14 mouse cellular contexts compared by ENCODE assay signal in genomic region chr3:58783602-58784218, GRCm38 (mm10). TPM values are rescaled to one million over a fixed set of nuclear protein-coding genes. Genes with fewer than 3 reads are reported as not detected.
A peak's percentile ranks its signal among the peaks of the same experiment; 100 is the strongest.
DNase-seq lines count a peak whose midpoint lies in the region; ATAC-seq and TF ChIP-seq lines count a peak whose summit lies in the region.
"Had no signal": no experiment of that assay in that cellular context is flagged by ENCODE, and none has a peak within 500 bp of the region (broad histone marks: within the 10 kb centered on the region; RNA-seq: fewer than 3 reads in every experiment).

No protein-coding gene starts in this region.

- H3K36me3 ChIP-seq in kidney, adult 2 months (ENCODE audit: control insufficient read depth, insufficient read depth, low read length) = no peaks in the 10 kb centered on the region
- no peaks in the 10 kb centered on the region for H3K36me3 ChIP-seq in forebrain, embryonic 14.5 days (ENCODE audit: control insufficient read depth, insufficient read depth, low read length)
- H3K36me3 ChIP-seq in lung, postnatal 0 days (ENCODE audit: insufficient read depth, low read length) = no peaks in the 10 kb centered on the region
- H3K36me3 ChIP-seq: G1E had no signal

- H3K4me2 ChIP-seq in forebrain, embryonic 14.5 days (ENCODE audit: low read length) = no peak overlapping the region
- H3K4me2 ChIP-seq in lung, postnatal 0 days (replicated peaks; ENCODE audit: low read depth, low read length) = no peak overlapping the region

- ATAC-seq in forebrain, embryonic 14.5 days = 0 out of 2 replicates have a peak, but pooled peaks have one; percentile 8
- peak; percentile 25 for ATAC-seq in lung, postnatal 0 days
- ATAC-seq in erythroblast, adult 5-6 weeks (replicated peaks; ENCODE audit: low FRiP score, poor library complexity, severe bottlenecking) = no peak
- ATAC-seq: liver, postnatal 0 days had no signal

- peaks cover 2% of the 10 kb centered on the region; the same call in 1 of the 2 replicates for H3K4me1 ChIP-seq in kidney, adult 2 months (ENCODE audit: control insufficient read depth, insufficient read depth, low read length)
- H3K4me1 ChIP-seq in forebrain, embryonic 14.5 days (ENCODE audit: control insufficient read depth, insufficient read depth, low read length) = no peaks in the 10 kb centered on the region
- H3K4me1 ChIP-seq in lung, postnatal 0 days (ENCODE audit: insufficient read depth, low read depth, low read length) = no peaks in the 10 kb centered on the region

- no peaks in the 10 kb centered on the region for H3K27me3 ChIP-seq in kidney, adult 2 months (replicated peaks; ENCODE audit: control insufficient read depth, insufficient read depth, low read length)
- no peaks in the 10 kb centered on the region for H3K27me3 ChIP-seq in forebrain, embryonic 14.5 days (replicated peaks; ENCODE audit: control insufficient read depth, insufficient read depth, low read length)
- no peaks in the 10 kb centered on the region for H3K27me3 ChIP-seq in lung, postnatal 0 days (replicated peaks; ENCODE audit: insufficient read depth, low read length)

- DNase-seq in kidney, adult 11 months = peak; percentile 16
- DNase-seq in kidney, adult 2 months = no peak
- DNase-seq in R1 (ENCODE audit: low read depth, low spot score) = peak; percentile 50
- DNase-seq in forebrain, embryonic 14.5 days (ENCODE audit: low spot score) = no peak
- peak; percentile 19 for DNase-seq in lung, postnatal 0 days (ENCODE audit: low spot score)
- DNase-seq in retina, postnatal 1 day = no peak
- DNase-seq: gastrocnemius, postnatal 25 days; layer of hippocampus, postnatal 36 days; liver, postnatal 0 days had no signal

- no peak overlapping the region for H3K27ac ChIP-seq in kidney, adult 2 months (ENCODE audit: insufficient read depth, low read depth, low read length)
- no peak overlapping the region for H3K27ac ChIP-seq in forebrain, embryonic 14.5 days (ENCODE audit: low read depth, low read length)
- H3K27ac ChIP-seq in lung, postnatal 0 days (ENCODE audit: low read length) = no peak overlapping the region

- no peak overlapping the region for H3K9ac ChIP-seq in forebrain, embryonic 14.5 days (ENCODE audit: low read length)
- no peak overlapping the region for H3K9ac ChIP-seq in lung, postnatal 0 days (replicated peaks; ENCODE audit: low read depth)
- H3K9ac ChIP-seq: liver, postnatal 0 days had no signal

- TF ChIP-seq POLR2A in kidney, adult 2 months (IDR thresholded peaks at IDR 0.05; ENCODE audit: low read depth, low read length) = no peak

- no peak overlapping the region for H3K4me3 ChIP-seq in kidney, adult 2 months (ENCODE audit: insufficient read depth, low read depth, low read length)
- H3K4me3 ChIP-seq in forebrain, embryonic 14.5 days (ENCODE audit: low read depth, low read length) = no peak overlapping the region
- no peak overlapping the region for H3K4me3 ChIP-seq in lung, postnatal 0 days (ENCODE audit: low read depth, low read length)

- TF ChIP-seq EP300 in lung, postnatal 0 days (IDR thresholded peaks at IDR 0.05) = no peak

- TF ChIP-seq CTCF in kidney, adult 2 months (conservative IDR thresholded peaks at IDR 0.05; ENCODE audit: insufficient read depth, insufficient read length, low read depth, low read length) = no peak
- no peak for TF ChIP-seq CTCF in lung, postnatal 0 days (IDR thresholded peaks at IDR 0.05)

- 59% methylated on average over 8 of the region's 8 CpGs for WGBS in kidney, adult 2 months
- WGBS in forebrain, embryonic 14.5 days = 55% methylated on average over 8 of the region's 8 CpGs
- 42% methylated on average over 8 of the region's 8 CpGs for WGBS in lung, postnatal 0 days

- no peaks in the 10 kb centered on the region for H3K9me3 ChIP-seq in forebrain, embryonic 14.5 days (replicated peaks; ENCODE audit: control insufficient read depth, low read length)
- no peaks in the 10 kb centered on the region for H3K9me3 ChIP-seq in lung, postnatal 0 days (ENCODE audit: low read length)
- H3K9me3 ChIP-seq: G1E had no signal

RNA-seq across cellular contexts. Expression of gene Mindy4b-ps, which starts 38.4 kb away (rescaled TPM):
- polyA plus RNA-seq in kidney, adult 2 months (2012; rRNA removed) = not detected in 2 replicates
- polyA plus RNA-seq in forebrain, embryonic 14.5 days (2014; fragmentation: Nextera tagmentation; extraction: Ambion mirVana) = 0.13 TPM in 1 of 2 replicates, not detected in the other
- polyA plus RNA-seq in lung, postnatal 0 days (2015; fragmentation: Nextera tagmentation; extraction: Ambion mirVana) = not detected in 2 replicates
- total RNA-seq in erythroblast, adult 5-6 weeks (2015; ENCODE audit: low replicate concordance) = not detected in 2 replicates
- 0.14 TPM in 1 of 2 replicates, not detected in the other for total RNA-seq in erythroblast, adult 5-6 weeks (2017; ENCODE audit: low replicate concordance)
- total RNA-seq: adrenal gland, adult 18-20 months; gastrocnemius, postnatal 25 days; neutrophil, adult 5-6 weeks had no signal
- polyA plus RNA-seq: embryonic facial prominence, embryonic 11.5 days; G1E; liver, postnatal 0 days had no signal

Comparison
In these comparisons a context has a peak if more than half of its experiments do, and no peak if none do; other contexts are left out.
1. DNase-seq: peak in kidney, adult 11 months (single experiment), R1 (single experiment) and lung, postnatal 0 days (single experiment); none in kidney, adult 2 months (single experiment), forebrain, embryonic 14.5 days (single experiment) and retina, postnatal 1 day (single experiment).